Mouse (Mus musculus) gastrocnemius, adult 2 months (tissue): ENCODE measurements around the gene Myo1f. TPM values are rescaled to one million over a fixed set of nuclear protein-coding genes. Genes with fewer than 3 reads are reported as not detected.
A peak's percentile ranks its signal among the peaks of the same experiment; 100 is the strongest.
"Not testable (repeated sequence)": the region's sequence is repeated elsewhere in the genome, so short reads cannot be mapped to it uniquely, and the experiment has no call there.

Source experiments
- DNase-seq: peaks from one replicate; pipeline ENCODE4 v3.0.0; 2022
- H3K27ac ChIP-seq: fragments of 200-600 bp; 2 replicates; pipeline ENCODE4 v1.8.1; 2022; ENCODE audit warnings: mild to moderate bottlenecking
- H3K4me3 ChIP-seq: fragments of 200-600 bp; 2 replicates; pipeline ENCODE4 v1.8.1; 2022; ENCODE audit warnings: mild to moderate bottlenecking, moderate library complexity
- CTCF ChIP-seq: fragments of 200-600 bp; IDR thresholded peaks from 2 replicates; pipeline ENCODE4 v1.8.1; 2022; ENCODE audit warnings: antibody characterized with exemption, mild to moderate bottlenecking, moderate library complexity
- intact Hi-C: fragments of 180-260 bp; cut with DNase I; formaldehyde crosslinking; loops from one replicate; pipeline ENCODE4 v1.15.1; 2025
- total RNA-seq, 2 experiments: library from RNA; stranded (reverse); gene quantifications; 2 replicates each; pipeline ENCODE4 v1.2.3; 2021

Gene Myo1f
- total RNA-seq, 2 experiments from 2014 or later: 0.50 to 0.66 TPM

- H3K4me3 ChIP-seq: peak overlapping the region; percentile 28
- intact Hi-C loops: no loop called here
- DNase-seq: peak; percentile 17
- TF ChIP-seq CTCF: no peak
- H3K27ac ChIP-seq: peak overlapping the region; percentile 43; the same call in 1 of the 2 replicates
These were observed 44.4 kb downstream of the Myo1f start for GRCm38 (mm10) chr17:33599836-33600475.

DNA sequence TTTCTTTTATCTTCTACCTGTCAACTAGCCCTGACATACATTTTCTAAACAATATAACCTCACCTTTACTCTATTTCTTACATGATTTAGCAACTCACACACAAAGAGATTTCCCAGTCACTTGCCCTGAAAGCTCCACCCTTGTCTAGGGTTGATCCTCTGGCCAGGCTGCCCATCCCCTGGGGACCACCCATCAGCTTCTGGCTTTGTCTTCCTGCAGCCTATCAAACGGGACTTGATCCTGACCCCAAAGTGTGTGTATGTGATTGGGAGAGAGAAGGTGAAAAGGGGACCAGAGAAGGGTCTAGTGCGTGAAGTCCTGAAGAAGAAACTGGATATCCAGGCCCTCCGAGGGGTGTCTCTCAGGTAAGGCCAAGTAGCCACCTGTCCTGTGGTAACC is 45.3 kb downstream of the Myo1f start:
- intact Hi-C loops: no loop called here
- Histone ChIP-seq H3K27ac (no peak overlapping the region), H3K4me3 (no peak overlapping the region)
- no peak for TF ChIP-seq CTCF
- DNase-seq: no peak

GRCm38 (mm10) chr17:33601947-33602346 is 46.4 kb downstream of the Myo1f start:
- intact Hi-C loops: no loop called here
- DNase-seq: no peak
- Histone ChIP-seq H3K27ac (no peak overlapping the region), H3K4me3 (no peak overlapping the region)
- TF ChIP-seq CTCF: no peak

DNA sequence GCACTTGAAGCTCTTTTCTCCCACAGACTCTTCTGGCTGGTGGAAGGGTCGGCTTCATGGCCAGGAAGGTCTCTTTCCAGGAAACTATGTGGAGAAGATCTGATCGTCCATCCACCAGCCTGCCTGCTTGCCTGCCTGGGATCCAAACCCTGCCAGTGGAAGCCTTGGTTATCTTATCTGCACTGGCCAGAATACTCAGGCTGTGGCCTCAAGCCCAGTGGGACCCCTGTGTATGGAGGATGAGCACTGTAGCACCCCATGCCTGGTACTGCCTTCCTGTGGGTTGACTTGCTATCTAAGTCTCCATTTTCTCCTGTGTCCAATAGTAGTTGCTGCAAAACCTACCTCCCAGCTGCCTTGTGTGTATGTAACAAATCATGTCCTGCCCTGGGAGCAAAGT is 51.8 kb downstream of the Myo1f start:
- no peak for DNase-seq

GRCm38 (mm10) chr17:33610548-33610947 is 55.0 kb downstream of the Myo1f start:
- no peak overlapping the region for H3K27ac ChIP-seq
- TF ChIP-seq CTCF: no peak
- intact Hi-C loops: no loop called here
- DNase-seq: no peak
- no peak overlapping the region for H3K4me3 ChIP-seq

More for the DNA sequence above, 51.8 kb downstream of the Myo1f start:
- Histone ChIP-seq H3K27ac (no peak overlapping the region), H3K4me3 (no peak overlapping the region)
- intact Hi-C loops: no loop called here
- TF ChIP-seq CTCF: no peak

DNA sequence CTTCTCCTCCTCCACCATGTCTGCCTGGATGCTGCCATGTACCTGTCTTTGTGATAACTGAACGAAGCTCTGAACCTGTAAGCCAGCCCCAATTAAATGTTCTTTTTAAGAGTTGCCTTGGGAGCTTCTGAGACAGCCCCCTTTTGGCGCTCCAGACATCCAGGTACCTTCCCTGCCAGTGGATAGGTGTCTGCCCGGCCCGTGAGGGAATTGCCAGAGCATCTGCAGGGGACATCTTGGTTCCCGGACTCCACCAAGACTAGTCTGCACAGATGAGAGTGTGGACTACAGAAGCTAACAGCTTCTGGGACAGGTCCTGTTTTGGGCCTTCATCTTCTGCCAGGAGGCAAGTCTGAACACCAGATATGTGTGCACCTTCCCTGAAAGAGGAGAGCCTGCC is 58.2 kb downstream of the Myo1f start:
- intact Hi-C loops, DNase-seq, H3K4me3 ChIP-seq, H3K27ac ChIP-seq: not testable (repeated sequence)

GRCm38 (mm10) chr17:33627281-33627680 is 71.8 kb downstream of the Myo1f start:
- intact Hi-C loops: no loop called here
- no peak for DNase-seq
- H3K4me3 ChIP-seq: no peak overlapping the region
- no peak overlapping the region for H3K27ac ChIP-seq
- no peak for TF ChIP-seq CTCF

- peak; percentile 94 for DNase-seq
- Histone ChIP-seq H3K4me3 (peak within 1 kb of the TSS; percentile 78), H3K27ac (peak within 1 kb of the TSS; percentile 99)
- no peak for TF ChIP-seq CTCF
- intact Hi-C loops: no loop called here
These were observed 73.3 kb downstream of the Myo1f start, which contains the start of gene Zfp414 for GRCm38 (mm10) chr17:33628621-33629486. Gene Zfp414 (plus strand): TSS chr17:33629090.

- no peak for DNase-seq
- Histone ChIP-seq H3K4me3 (peak overlapping the region; percentile 78), H3K27ac (peak overlapping the region; percentile 99)
- no peak for TF ChIP-seq CTCF
- intact Hi-C loops: no loop called here
These were observed 74.1 kb downstream of the Myo1f start for GRCm38 (mm10) chr17:33629487-33630125.

GRCm38 (mm10) chr17:33630171-33630895 is 74.8 kb downstream of the Myo1f start:
- H3K4me3 ChIP-seq: peak overlapping the region; percentile 78
- peak overlapping the region; percentile 99; the same call in 1 of the 2 replicates for H3K27ac ChIP-seq

GRCm38 (mm10) chr17:33631236-33631635 is 75.7 kb downstream of the Myo1f start:
- no peak for TF ChIP-seq CTCF
- intact Hi-C loops: no loop called here
- H3K27ac ChIP-seq: no peak overlapping the region
- H3K4me3 ChIP-seq: no peak overlapping the region
- DNase-seq: no peak

More at GRCm38 (mm10) chr17:33630171-33630895, 74.8 kb downstream of the Myo1f start:
- no peak for TF ChIP-seq CTCF
- no peak for DNase-seq
- intact Hi-C loops: no loop called here

- intact Hi-C loops: no loop called here
- no peak for TF ChIP-seq CTCF
- DNase-seq: no peak
- no peak overlapping the region for H3K4me3 ChIP-seq
- H3K27ac ChIP-seq: no peak overlapping the region
These were observed 76.3 kb downstream of the Myo1f start for GRCm38 (mm10) chr17:33631796-33632195.
